Mouse (Mus musculus) adrenal gland, postnatal 4 days (tissue): ENCODE data around the gene Slf2. TPM values are rescaled to one million over a fixed set of nuclear protein-coding genes. Genes with fewer than 3 reads are reported as not detected.

Experiments used
- DNase-seq, 2 experiments: peaks; one replicate each; pipeline ENCODE4 v3.0.0; 2021 to 2022; ENCODE audit warnings: low spot score in 2 of 2, mixed read lengths in 2 of 2
- total RNA-seq, 2 experiments: library from RNA; stranded (reverse); gene quantifications; 2 replicates each; pipeline ENCODE4 v1.2.3; 2021

Gene Slf2
- total RNA-seq, 2 experiments from 2014 or later, result 38.4 to 39.8 TPM

GRCm38 (mm10) chr19:44982477-44983115, 51.6 kb downstream of the Slf2 start:
- no peak for DNase-seq

GRCm38 (mm10) chr19:44983366-44983765, 52.4 kb downstream of the Slf2 start:
- no peak for DNase-seq

- DNase-seq, result no peak
Observed at GRCm38 (mm10) chr19:44984420-44984819, 53.5 kb downstream of the Slf2 start.

- DNase-seq, result no peak
Observed at GRCm38 (mm10) chr19:44985159-44985988, 54.4 kb downstream of the Slf2 start.

GRCm38 (mm10) chr19:44987004-44987403, 56.1 kb downstream of the Slf2 start:
- no peak for DNase-seq

- no peak for DNase-seq
Observed at GRCm38 (mm10) chr19:44987851-44988250, 56.9 kb downstream of the Slf2 start.

- no peak for DNase-seq
Observed at GRCm38 (mm10) chr19:44988321-44988720, 57.4 kb downstream of the Slf2 start.

GRCm38 (mm10) chr19:44988831-44989566, 58.0 kb downstream of the Slf2 start, which contains the start of gene Sema4g:
TSS of gene Sema4g (plus strand) at chr19:44989101.
- no peak for DNase-seq

- DNase-seq, result no peak
Observed at GRCm38 (mm10) chr19:44989567-44990495, 58.9 kb downstream of the Slf2 start.

- DNase-seq, result no peak
Observed at GRCm38 (mm10) chr19:44991031-44991430, 60.1 kb downstream of the Slf2 start.

- no peak for DNase-seq
Observed at GRCm38 (mm10) chr19:44992246-44992645, 61.3 kb downstream of the Slf2 start.

GRCm38 (mm10) chr19:44992712-44993111, 61.8 kb downstream of the Slf2 start:
- no peak for DNase-seq

- DNase-seq, result no peak
Observed at GRCm38 (mm10) chr19:44997786-44998185, 66.8 kb downstream of the Slf2 start.

GRCm38 (mm10) chr19:44999647-45000046, 68.7 kb downstream of the Slf2 start:
- no peak for DNase-seq

GRCm38 (mm10) chr19:45002301-45002700, 71.3 kb downstream of the Slf2 start:
- no peak for DNase-seq

GRCm38 (mm10) chr19:45003740-45004516, 73.0 kb downstream of the Slf2 start:
- DNase-seq, result no peak

GRCm38 (mm10) chr19:45005444-45005843, 74.5 kb downstream of the Slf2 start, which contains the start of gene Twnk:
TSS of gene Twnk (plus strand) at chr19:45005663.
- no peak for DNase-seq

GRCm38 (mm10) chr19:45005957-45006712, 75.2 kb downstream of the Slf2 start, which contains the start of gene Mrpl43:
TSS of gene Mrpl43 (minus strand) at chr19:45006442.
- peak; percentile 94 to 96 for DNase-seq

GRCm38 (mm10) chr19:45007021-45007420, 76.1 kb downstream of the Slf2 start:
- DNase-seq, result no peak
